Mouse (Mus musculus) midbrain, postnatal 0 days (tissue): ENCODE measurements around the gene Kcnj12. TPM values are rescaled to one million over a fixed set of nuclear protein-coding genes. Genes with fewer than 3 reads are reported as not detected.

Experiments used
- ATAC-seq: fragments of 200-750 bp; cut with Nextera tagmentation; 2 replicates; pipeline ENCODE4 v1.8.0; 2017; ENCODE audit warnings: moderate number of reproducible peaks, mild to moderate bottlenecking, moderate TSS enrichment, moderate library complexity; ENCODE audit not compliant: low FRiP score
- DNase-seq: peaks from one replicate; pipeline ENCODE4 v3.0.0-alpha.2; 2015; ENCODE audit warnings: low spot score
- H3K27ac ChIP-seq: fragments of 300-500 bp; sonication (generic); 2 replicates; pipeline ENCODE4 v1.5.1; 2014; ENCODE audit warnings: low read depth, mild to moderate bottlenecking, low read length, mixed read lengths
- H3K27me3 ChIP-seq: fragments of 300-500 bp; sonication (generic); 2 replicates; pipeline ENCODE4 v1.6.1; 2014; ENCODE audit warnings: low read length, control low read depth, mixed read lengths; ENCODE audit not compliant: insufficient read depth
- H3K36me3 ChIP-seq: fragments of 300-500 bp; sonication (generic); 2 replicates; pipeline ENCODE4 v1.6.1; 2014; ENCODE audit warnings: low read length, control low read depth, mixed read lengths; ENCODE audit not compliant: insufficient read depth
- H3K4me1 ChIP-seq: fragments of 300-500 bp; sonication (generic); 2 replicates; pipeline ENCODE4 v1.6.1; 2014; ENCODE audit warnings: mild to moderate bottlenecking, control low read depth, antibody characterized with exemption, low read length, mixed read lengths; ENCODE audit not compliant: insufficient read depth
- H3K4me2 ChIP-seq: fragments of 300-500 bp; sonication (generic); 2 replicates; pipeline ENCODE4 v1.6.1; 2014; ENCODE audit warnings: low read depth, mild to moderate bottlenecking, low read length, mixed read lengths; ENCODE audit not compliant: poor library complexity, severe bottlenecking
- H3K4me3 ChIP-seq: fragments of 300-500 bp; sonication (generic); 2 replicates; pipeline ENCODE4 v1.5.1; 2014; ENCODE audit warnings: low read depth, mild to moderate bottlenecking, low read length, moderate library complexity
- H3K9ac ChIP-seq: fragments of 300-500 bp; sonication (generic); replicated peaks from 2 replicates; pipeline ENCODE4 v1.6.1; 2014; ENCODE audit warnings: mild to moderate bottlenecking, low read length, moderate library complexity, mixed read lengths; ENCODE audit not compliant: poor library complexity, severe bottlenecking
- H3K9me3 ChIP-seq: fragments of 300-500 bp; sonication (generic); 2 replicates; pipeline ENCODE4 v1.6.1; 2016; ENCODE audit warnings: low read length, control low read depth
- CTCF ChIP-seq: IDR thresholded peaks from 2 replicates; pipeline ENCODE4 v1.5.1; 2016; ENCODE audit warnings: antibody characterized with exemption, mild to moderate bottlenecking
- WGBS: fragments of 180-500 bp; shearing (Covaris S2); extraction: QIAGEN DNeasy Blood & Tissue Kit; methylation state at CpG from one replicate; pipeline ENCODE4 v1.1.7; 2014; 5-methylcytosine and 5-hydroxymethylcytosine counted together
- polyA plus RNA-seq: library from polyadenylated mRNA; unstranded; fragments of >200 nt; fragmentation: Nextera tagmentation; extraction: Ambion mirVana; gene quantifications from 2 replicates; pipeline ENCODE4 v1.2.1, GENCODE M21; 2015
- total RNA-seq: library from RNA; depleted of rRNA; stranded (reverse); fragments of >200 nt; gene quantifications from 2 replicates; pipeline ENCODE4 v1.2.3, GENCODE M21; 2014

Gene Kcnj12
- total and polyA plus RNA-seq, 2 experiments from 2014 or later, result 3.1 to 23.6 TPM

DNA sequence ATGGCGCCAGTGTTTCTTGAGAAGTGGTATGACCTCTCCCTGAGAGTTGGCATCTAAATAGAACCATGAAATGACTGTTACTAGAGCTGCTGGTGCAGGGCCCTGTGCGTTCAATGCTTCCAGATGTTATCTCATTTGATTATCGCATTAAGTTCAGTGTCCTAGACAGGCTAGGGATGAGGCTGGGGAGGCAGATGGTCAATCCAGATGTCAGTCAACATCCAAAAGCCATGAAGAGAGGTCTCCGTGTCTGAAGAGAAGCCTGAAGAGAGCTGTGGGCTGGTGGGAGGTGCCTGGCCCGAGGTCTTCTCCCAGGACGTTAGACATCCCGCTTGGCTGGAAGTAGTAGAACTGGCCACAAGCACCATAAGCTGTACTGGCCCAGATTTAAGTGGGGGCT is 10.1 kb downstream of the Kcnj12 start:
- Histone ChIP-seq H3K4me3 (no peak overlapping the region), H3K9me3 (no peaks in the 10 kb centered on the region), H3K4me2 (no peak overlapping the region), H3K27me3 (no peaks in the 10 kb centered on the region), H3K9ac (no peak overlapping the region), H3K4me1 (0 out of 2 replicates have a peak, but pooled peaks cover 6% of the 10 kb centered on the region), H3K27ac (no peak overlapping the region), H3K36me3 (no peaks in the 10 kb centered on the region)
- ATAC-seq (no peak), DNase-seq (no peak)
- TF ChIP-seq CTCF, result no peak
- 88% methylated on average over 7 of the region's 7 CpGs for WGBS

GRCm38 (mm10) chr11:61033160-61033559 is 10.8 kb downstream of the Kcnj12 start:
- no peak for ATAC-seq
- Histone ChIP-seq H3K36me3 (no peaks in the 10 kb centered on the region), H3K9ac (no peak overlapping the region), H3K9me3 (no peaks in the 10 kb centered on the region), H3K4me3 (no peak overlapping the region), H3K4me2 (no peak overlapping the region), H3K27ac (no peak overlapping the region), H3K4me1 (0 out of 2 replicates have a peak, but pooled peaks cover under 1% of the 10 kb centered on the region), H3K27me3 (no peaks in the 10 kb centered on the region)
- no peak for TF ChIP-seq CTCF
- 76% methylated on average over 5 of the region's 5 CpGs for WGBS
- DNase-seq, result no peak

GRCm38 (mm10) chr11:61036639-61037038 is 14.3 kb downstream of the Kcnj12 start:
- no peak overlapping the region for H3K4me3 ChIP-seq
- H3K4me1 ChIP-seq, result no peaks in the 10 kb centered on the region
- H3K9me3 ChIP-seq, result no peaks in the 10 kb centered on the region
- H3K9ac ChIP-seq, result no peak overlapping the region
- ATAC-seq (no peak), DNase-seq (no peak)
- no peaks in the 10 kb centered on the region for H3K27me3 ChIP-seq
- WGBS, result 95% methylated on average over 9 of the region's 9 CpGs
- no peak for TF ChIP-seq CTCF
- H3K4me2 ChIP-seq, result no peak overlapping the region
- no peaks in the 10 kb centered on the region for H3K36me3 ChIP-seq
- H3K27ac ChIP-seq, result no peak overlapping the region

GRCm38 (mm10) chr11:61038277-61038782 is 16.0 kb downstream of the Kcnj12 start:
- H3K9ac ChIP-seq, result no peak overlapping the region
- no peak overlapping the region for H3K27ac ChIP-seq
- peak; percentile 54 for DNase-seq

DNA sequence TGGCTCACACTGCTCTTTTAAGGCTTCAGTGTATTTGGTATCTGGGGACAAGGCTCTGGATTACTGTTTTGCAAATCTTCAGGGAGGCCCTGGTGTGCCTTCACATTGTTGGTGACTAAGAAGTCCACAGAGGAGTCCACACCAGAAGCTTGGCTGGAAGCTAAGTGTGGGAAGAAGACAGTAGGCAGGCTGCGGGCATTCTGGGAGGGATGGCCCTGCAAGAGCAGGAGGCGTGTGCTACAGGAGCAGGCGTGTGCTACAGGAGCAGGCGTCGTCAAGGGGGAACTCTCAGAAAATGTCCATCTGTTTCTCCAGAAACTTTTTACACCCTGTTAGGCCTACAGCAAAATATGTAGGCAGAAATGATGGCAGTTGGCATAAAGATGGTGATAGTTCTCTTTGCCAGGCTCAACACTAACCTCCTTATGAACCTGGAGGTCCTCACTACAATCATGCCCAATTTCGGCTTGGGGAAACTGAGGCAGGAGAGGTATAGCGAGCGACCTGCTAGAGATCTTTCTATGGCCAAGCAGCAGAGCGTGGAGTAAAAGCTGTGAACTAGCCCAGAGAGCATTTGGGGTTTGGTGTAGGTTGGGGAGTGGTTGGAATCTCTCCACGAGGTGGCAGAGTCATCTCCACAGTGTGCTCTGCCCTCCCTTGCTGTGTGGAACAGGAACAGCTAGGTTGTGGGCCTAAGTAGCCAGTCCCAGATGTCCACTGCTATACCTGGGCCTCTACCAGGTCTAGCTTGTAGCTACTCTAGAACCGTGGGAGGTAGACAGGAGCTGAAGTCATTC is 18.7 kb downstream of the Kcnj12 start:
- no peak for DNase-seq
- ATAC-seq, result no peak
- Histone ChIP-seq H3K27ac (no peak overlapping the region), H3K4me3 (no peak overlapping the region), H3K27me3 (no peaks in the 10 kb centered on the region), H3K4me2 (no peak overlapping the region), H3K36me3 (no peaks in the 10 kb centered on the region), H3K4me1 (no peaks in the 10 kb centered on the region), H3K9me3 (no peaks in the 10 kb centered on the region), H3K9ac (no peak overlapping the region)
- 0 out of 2 replicates have a peak, but pooled peaks have one; percentile 5 for TF ChIP-seq CTCF
- 84% methylated on average over 11 of the region's 11 CpGs for WGBS

More at GRCm38 (mm10) chr11:61038277-61038782, 16.0 kb downstream of the Kcnj12 start:
- Histone ChIP-seq H3K4me2 (no peak overlapping the region), H3K4me1 (no peaks in the 10 kb centered on the region), H3K9me3 (no peaks in the 10 kb centered on the region), H3K27me3 (no peaks in the 10 kb centered on the region), H3K36me3 (no peaks in the 10 kb centered on the region), H3K4me3 (no peak overlapping the region)
- no peak for ATAC-seq
- 72% methylated on average over 9 of the region's 9 CpGs for WGBS
- TF ChIP-seq CTCF, result no peak

GRCm38 (mm10) chr11:61042593-61042992 is 20.2 kb downstream of the Kcnj12 start:
- Histone ChIP-seq H3K9ac (0 out of 2 replicates have a peak overlapping the region, but pooled peaks have one; percentile 13), H3K9me3 (no peaks in the 10 kb centered on the region), H3K36me3 (no peaks in the 10 kb centered on the region), H3K27me3 (no peaks in the 10 kb centered on the region), H3K4me3 (no peak overlapping the region), H3K4me1 (no peaks in the 10 kb centered on the region), H3K27ac (no peak overlapping the region), H3K4me2 (no peak overlapping the region)
- no peak for ATAC-seq
- TF ChIP-seq CTCF, result no peak
- peak; percentile 33 for DNase-seq
- WGBS, result 37% methylated on average over 8 of the region's 8 CpGs
